Mouse (Mus musculus) gastrocnemius, postnatal 36 days (tissue): ENCODE results near the gene Folr1. TPM values are rescaled to one million over a fixed set of nuclear protein-coding genes. Genes with fewer than 3 reads are reported as not detected.

Experiments used
- DNase-seq, 2 experiments: peaks; one replicate each; pipeline ENCODE4 v3.0.0; 2022
- intact Hi-C: fragments of 180-260 bp; cut with DNase I; formaldehyde crosslinking; loops from one replicate; pipeline ENCODE4 v1.15.1; 2025
- long read RNA-seq, 2 experiments: library from polyadenylated mRNA; stranded (forward); transcript quantifications; one replicate each; pipeline ENCODE4 v2.0.0; 2021
- total RNA-seq, 2 experiments: library from RNA; stranded (reverse); gene quantifications; 2 replicates each; pipeline ENCODE4 v1.2.3; 2021

Gene Folr1
- total RNA-seq: 1 to 10 TPM in 1 of 2 experiments, under 1 TPM in 1; 0.91 to 1.2 TPM
- long read RNA-seq, experiment 1: 0 reads
- long read RNA-seq, experiment 2: 0 reads

- DNase-seq: no peak
- intact Hi-C loops: no loop called here
Measured at GRCm38 (mm10) chr7:101870629-101871028, at the start of gene Folr1. Gene Folr1 (minus strand): TSS chr7:101870788.

- DNase-seq: peak; percentile 36 to 52
- intact Hi-C loops: loop anchor here (5.0 kb wide), 3 partner anchors 54 to 159 kb away; no protein-coding TSS in a partner anchor
Measured at GRCm38 (mm10) chr7:101918071-101918470, 47.5 kb upstream of the Folr1 start.

DNA sequence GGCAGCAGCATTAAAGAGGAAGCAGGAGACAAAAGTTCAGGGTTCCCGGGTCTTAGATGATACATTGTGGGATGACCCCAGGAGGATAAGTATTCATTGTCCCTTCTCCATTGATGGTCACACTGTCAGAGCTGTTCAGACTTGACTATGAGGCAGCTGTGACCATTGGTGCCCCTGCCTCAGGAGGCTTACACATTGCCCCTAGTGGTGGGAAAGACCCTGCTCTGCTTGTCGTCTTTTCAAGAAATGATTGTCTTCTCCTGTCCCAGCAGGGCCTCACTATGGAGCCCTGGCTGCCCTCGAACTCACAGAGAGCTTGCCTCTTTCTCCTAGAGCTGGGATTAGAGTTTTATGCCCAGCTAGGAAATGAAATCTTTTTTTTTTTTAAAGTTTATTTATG, 41.4 kb upstream of the Folr1 start:
- intact Hi-C loops: no loop called here
- DNase-seq: no peak

DNA sequence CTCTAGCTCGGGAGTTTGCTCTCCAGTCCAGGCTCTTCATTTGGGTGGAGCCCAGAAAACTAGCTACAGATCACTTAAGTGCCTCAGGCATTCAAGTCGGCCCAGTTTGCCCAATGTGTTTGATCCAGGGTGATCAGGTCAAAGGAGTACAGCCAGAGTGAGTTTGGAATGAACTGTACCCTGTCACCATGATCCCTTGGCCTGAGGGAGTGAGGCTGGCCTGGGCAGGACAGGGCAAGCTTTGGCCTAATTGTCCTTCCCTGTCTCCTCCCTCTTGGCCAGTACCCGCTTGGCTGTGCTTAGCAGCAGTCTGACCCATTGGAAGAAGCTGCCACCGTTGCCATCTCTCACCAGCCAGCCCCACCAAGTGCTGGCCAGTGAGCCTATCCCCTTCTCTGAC, 39.5 kb upstream of the Folr1 start:
- intact Hi-C loops: no loop called here
- peak; percentile 27 to 44 for DNase-seq

DNA sequence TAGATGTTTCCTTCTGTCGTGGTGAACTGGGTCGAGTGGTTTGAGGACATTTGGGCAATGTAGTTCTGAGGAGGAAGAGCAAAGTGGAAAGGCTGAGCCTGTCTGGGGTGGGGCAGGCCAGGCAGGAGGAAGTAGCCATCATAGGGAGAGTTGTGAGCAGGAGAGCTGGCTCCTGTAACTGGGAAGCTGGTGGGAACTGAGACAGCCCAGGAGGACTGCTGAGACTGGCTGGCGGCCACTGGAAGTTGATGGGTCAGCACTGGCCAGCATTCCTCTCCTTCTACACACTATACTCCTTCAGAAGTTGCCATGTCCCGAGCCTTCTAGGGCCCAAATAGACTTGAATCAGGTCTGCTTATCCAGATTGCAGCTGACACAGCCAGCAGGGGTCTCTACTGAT, 37.8 kb upstream of the Folr1 start:
- DNase-seq: peak in 1 of 2 experiments; percentile 43
- intact Hi-C loops: no loop called here

- intact Hi-C loops: no loop called here
- no peak for DNase-seq
Measured at GRCm38 (mm10) chr7:101906696-101907095, 36.1 kb upstream of the Folr1 start.

GRCm38 (mm10) chr7:101906287-101906681, 35.7 kb upstream of the Folr1 start, which contains the start of gene Tomt:
Gene Tomt (minus strand): TSS chr7:101906359.
- DNase-seq: no peak
- intact Hi-C loops: no loop called here

DNA sequence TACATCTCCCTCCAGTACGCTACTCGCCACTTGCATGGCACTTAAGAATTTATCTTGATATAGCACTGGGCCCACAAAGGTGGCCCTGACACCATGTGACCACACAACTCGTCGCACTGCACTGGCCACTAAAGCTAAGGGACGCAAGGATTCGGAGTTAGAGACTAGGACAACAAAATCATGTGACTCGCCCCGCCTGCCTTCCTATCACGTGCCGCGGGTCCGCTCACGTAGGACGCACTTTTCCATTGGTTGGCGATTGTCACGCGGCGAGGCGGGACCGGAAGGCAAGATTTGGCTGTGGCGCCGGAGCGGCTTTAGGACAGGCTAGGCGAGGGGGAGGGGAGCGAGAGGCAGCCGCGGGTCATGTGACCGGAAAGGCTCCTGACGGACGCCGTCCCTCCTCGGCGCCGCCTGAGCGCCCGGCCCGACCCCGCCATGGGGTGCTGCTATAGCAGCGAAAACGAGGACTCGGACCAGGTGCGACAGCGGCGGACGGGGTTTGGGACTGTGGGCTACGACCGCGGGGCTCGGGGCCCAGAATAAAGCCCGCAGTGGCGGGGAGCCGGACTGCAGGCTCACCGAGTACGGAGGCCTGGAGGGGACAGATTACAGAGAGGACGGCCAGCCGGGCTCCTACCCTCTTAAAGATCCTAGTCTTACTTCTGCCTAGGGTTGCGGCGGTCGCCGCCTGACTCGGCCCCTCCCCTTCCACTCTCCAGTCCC, 35.1 kb upstream of the Folr1 start, which contains the start of gene Lamtor1:
Lamtor1 (plus strand) TSS at position 344 of the 726 bp plus-strand sequence.
- intact Hi-C loops: no loop called here
- peak; percentile 98 to 99 for DNase-seq

- intact Hi-C loops: no loop called here
- DNase-seq: no peak
Measured at GRCm38 (mm10) chr7:101902846-101903245, 32.3 kb upstream of the Folr1 start.

GRCm38 (mm10) chr7:101901969-101902368, 31.4 kb upstream of the Folr1 start:
- intact Hi-C loops: no loop called here
- DNase-seq: no peak

- no peak for DNase-seq
Measured at GRCm38 (mm10) chr7:101900331-101901097, 29.9 kb upstream of the Folr1 start.

DNA sequence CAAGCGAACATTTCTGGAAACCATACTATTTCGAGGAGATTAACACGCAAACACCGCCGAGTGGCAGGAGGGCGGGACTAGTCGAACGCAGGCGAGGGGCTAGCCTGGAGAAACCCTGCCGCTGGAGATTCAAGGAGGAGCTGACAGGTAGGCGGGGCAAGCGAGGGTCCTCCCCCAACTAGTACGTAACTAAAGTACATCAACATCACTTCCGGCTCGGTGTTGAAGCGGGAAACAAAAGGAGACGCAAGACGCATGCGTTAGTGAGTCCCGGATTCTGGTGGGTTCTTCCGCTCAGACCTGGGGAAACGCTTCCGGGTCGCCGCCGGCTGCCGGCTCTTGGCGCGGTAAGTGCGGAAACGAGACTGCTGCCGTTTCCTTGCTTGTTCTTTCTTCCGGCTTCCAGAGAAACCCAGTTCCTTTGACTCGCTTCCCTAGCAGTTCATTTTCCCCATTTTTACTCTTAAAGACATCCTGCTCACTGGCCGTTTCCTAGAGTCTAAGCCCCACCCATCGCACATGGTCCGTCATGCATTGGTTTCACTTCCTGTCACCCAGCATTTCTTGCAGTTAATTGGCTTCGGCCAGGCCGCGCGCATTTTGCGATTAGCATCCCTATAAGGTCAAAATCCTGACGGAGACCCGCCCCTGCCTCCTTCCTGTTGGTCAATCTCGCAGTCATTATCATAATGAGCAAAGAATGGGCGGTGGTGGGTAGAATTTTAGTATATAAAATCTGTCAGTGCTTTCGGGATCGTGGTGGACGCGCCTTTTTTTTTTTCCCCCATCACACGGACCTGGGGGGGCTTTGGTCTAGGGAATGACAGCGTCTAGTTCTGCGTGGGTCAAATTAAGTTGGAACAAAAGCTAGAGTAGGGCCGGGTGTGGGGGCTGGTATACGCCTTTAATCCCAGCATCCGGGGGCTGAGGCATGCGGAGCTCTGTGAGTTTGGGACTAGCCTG, 25.8 kb upstream of the Folr1 start:
- DNase-seq: peak; percentile 94

More at GRCm38 (mm10) chr7:101900331-101901097, 29.9 kb upstream of the Folr1 start:
- intact Hi-C loops: no loop called here

DNA sequence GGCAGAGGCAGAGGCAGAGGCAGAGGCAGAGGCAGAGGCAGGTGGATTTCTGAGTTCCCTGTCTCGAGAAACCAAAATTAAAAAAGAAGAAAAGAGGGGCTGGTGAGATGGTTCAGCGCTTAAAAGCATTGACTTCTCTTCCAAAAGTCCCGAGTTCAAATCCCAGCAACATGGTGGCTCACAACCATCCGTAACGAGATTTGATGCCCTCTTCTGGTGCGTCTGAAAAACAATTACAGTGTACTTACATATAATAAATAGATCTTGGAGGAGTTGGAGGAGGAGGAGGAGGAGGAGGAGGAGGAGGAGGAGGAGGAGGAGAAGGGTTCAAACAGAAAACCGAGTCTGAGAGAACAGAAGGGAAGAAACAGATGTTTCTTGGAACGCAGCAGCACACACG, 25.1 kb upstream of the Folr1 start:
- DNase-seq: no peak
- intact Hi-C loops: loop anchor here (5.0 kb wide), 2 partner anchors 58 to 218 kb away; partner anchors contain the start of gene Inppl1

More for the DNA sequence above, 25.8 kb upstream of the Folr1 start:
- intact Hi-C loops: loop anchor here (5.0 kb wide), 2 partner anchors 59 to 219 kb away; partner anchors contain the start of gene Inppl1

DNA sequence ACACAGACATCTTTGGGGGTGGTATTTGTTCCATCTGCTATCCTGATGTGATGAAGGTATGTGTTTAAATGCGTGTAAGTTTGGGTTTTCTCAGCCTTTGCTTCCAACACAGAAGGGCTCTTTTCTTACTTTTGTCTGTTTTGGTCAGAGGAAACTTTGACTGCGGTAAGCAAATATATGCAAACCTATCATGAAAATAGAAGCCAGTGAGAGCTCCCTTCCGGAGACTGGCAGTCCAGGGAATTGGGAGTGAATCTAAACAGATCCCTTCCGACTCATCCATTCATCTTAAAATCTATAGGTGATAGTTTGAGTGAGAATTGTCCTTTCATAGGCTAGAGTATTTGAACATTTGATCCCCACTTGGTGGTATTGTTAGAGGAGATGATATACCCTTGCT, 17.9 kb upstream of the Folr1 start:
- no peak for DNase-seq
- intact Hi-C loops: loop anchor here (2.0 kb wide), 1 partner anchor 40 kb away; no protein-coding TSS in a partner anchor

- intact Hi-C loops: no loop called here
- no peak for DNase-seq
Measured at GRCm38 (mm10) chr7:101886274-101886673, 15.7 kb upstream of the Folr1 start.

DNA sequence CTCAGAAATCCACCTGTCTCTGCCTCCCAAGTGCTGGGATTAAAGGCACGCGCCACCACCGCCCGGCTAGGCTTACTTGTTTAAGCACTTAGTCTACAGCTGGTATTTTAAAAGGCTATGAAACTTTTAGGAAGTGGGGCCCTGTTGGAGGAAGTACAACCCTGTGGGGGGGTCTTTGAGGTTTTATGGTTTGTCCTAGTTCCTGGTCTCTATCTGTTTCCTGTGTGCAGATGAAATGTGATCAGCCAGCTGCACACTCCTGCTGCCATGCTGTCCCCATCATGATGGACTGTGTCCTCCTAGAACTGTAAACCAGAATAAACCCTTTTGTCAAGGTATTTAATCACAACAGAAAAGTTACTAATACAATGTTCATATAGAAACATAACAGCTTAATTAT, 13.6 kb upstream of the Folr1 start:
- DNase-seq: no peak
- intact Hi-C loops: no loop called here

DNA sequence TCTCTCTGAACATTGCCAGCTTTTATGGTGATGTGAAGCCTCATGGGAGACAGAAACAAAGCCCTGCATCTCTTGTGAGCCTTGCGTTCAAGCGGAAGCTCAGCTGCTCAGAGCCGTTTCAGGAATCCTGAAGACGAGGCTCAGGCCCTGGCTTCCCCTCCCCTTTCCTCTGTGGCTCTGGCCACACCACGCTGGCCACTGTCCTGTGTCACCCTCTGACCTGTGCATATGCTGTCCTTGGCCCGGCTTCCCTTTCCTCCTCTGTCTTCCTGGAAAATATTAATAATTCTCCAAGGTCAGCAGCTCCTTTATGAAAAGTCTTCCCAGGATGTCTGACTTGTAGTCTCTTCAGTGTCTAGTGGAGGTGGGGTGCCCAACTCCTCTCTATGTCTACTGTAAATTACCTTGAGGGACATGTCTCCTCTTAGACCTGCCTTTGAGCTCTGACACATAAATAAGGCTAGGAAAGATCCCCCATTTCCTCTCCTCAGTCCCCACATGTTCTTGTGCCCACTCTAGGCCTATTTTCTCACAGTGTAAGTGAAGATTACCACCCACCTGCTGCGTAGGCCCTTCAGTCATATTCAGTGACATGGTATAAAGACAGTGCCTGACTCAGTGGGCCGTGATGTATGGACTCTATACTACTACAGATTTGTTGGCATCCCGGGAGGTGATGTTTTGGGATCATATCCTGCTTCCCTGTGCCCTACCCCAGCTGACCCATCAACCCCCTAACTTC, 12.0 kb upstream of the Folr1 start:
- intact Hi-C loops: no loop called here
- no peak for DNase-seq

DNA sequence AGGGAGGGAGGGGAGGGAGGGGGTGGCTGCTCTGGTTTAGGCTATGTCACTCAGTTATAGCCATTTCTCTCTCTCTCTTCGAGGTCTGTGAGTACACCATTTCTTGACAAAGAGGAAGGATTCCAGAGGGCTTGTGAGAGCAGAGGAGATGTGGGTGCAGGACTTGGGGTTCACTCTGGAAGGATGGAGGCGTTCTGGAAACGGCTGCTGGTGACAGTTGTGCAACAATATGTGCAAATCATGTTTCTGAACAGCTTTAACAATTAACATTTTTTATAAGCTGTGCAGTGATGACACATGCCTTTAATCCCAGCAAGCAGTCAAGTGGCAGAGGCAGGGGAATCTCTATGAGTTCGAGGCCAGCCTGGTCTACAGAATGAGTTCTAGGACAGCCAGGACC, 10.3 kb upstream of the Folr1 start:
- intact Hi-C loops: no loop called here
- no peak for DNase-seq

GRCm38 (mm10) chr7:101875978-101876377, 5.4 kb upstream of the Folr1 start:
- intact Hi-C loops: no loop called here
- no peak for DNase-seq
